In the genomic region with DNA sequence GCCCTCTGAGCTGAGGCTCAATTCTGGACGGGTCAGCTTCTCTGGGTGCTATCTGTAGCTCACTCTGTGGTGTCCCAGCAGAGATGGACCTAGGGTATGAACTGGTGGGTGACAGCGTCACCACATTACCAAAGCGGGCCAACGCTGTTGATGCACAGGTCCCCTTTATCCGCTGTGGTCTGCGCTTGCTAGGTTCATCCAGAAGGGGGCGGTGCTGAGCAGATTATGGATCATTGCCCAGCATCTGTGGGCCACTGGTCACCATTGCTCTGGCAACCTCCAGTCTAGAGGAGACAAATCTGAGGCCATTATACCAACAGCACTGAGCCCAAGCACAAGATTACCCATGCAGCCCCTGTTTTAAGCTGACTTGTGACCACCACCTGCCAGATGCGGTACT, we compare ENCODE assay signal across 10 mouse cellular contexts.
DNase-seq lines count a peak whose midpoint lies in the region; ATAC-seq and TF ChIP-seq lines count a peak whose summit lies in the region.
"Had no signal": no experiment of that assay in that cellular context is flagged by ENCODE, and none has a peak within 500 bp of the region (broad histone marks: within the 10 kb centered on the region; RNA-seq: fewer than 3 reads in every experiment).

No protein-coding gene starts in this region.

- 44% methylated on average over 8 of the region's 8 CpGs for WGBS in cerebellum, adult 2 months
- WGBS in liver, embryonic 14.5 days (ENCODE audit: insufficient replicate concordance), result 36% methylated on average over 8 of the region's 8 CpGs

- TF ChIP-seq EP300 in liver, embryonic 14.5 days (IDR thresholded peaks at IDR 0.05; ENCODE audit: low read depth), result no peak

- H3K4me3 ChIP-seq in cerebellum, adult 2 months (replicated peaks; ENCODE audit: insufficient read depth, low read depth, low read length), result no peak overlapping the region
- no peak overlapping the region for H3K4me3 ChIP-seq in liver, embryonic 14.5 days (ENCODE audit: insufficient read depth in 1 of 2, low read depth in 2 of 2, low read length in 2 of 2)
- H3K4me3 ChIP-seq: erythroblast, embryonic 14.5 days; lung, embryonic 15.5 days had no signal

- H3K36me3 ChIP-seq in liver, embryonic 14.5 days (replicated peaks; ENCODE audit: control insufficient read depth, insufficient read depth, low read depth), result no peaks in the 10 kb centered on the region
- H3K36me3 ChIP-seq: lung, embryonic 15.5 days had no signal

- ATAC-seq in liver, embryonic 14.5 days (ENCODE audit: insufficient read depth), result no peak

- H3K27me3 ChIP-seq in cerebellum, adult 2 months (ENCODE audit: control insufficient read depth, insufficient read depth, low read length), result no peaks in the 10 kb centered on the region
- H3K27me3 ChIP-seq in liver, embryonic 14.5 days (ENCODE audit: control insufficient read depth, insufficient read depth, low read length), result no peaks in the 10 kb centered on the region
- H3K27me3 ChIP-seq: lung, embryonic 15.5 days had no signal

- peak; percentile 67 for TF ChIP-seq CTCF in cerebellum, adult 2 months (IDR thresholded peaks at IDR 0.05; ENCODE audit: borderline replicate concordance, insufficient read depth, low read depth, low read length)
- TF ChIP-seq CTCF in liver, embryonic 14.5 days (IDR thresholded peaks at IDR 0.05; ENCODE audit: low read depth), result peak; percentile 78

- H3K9me3 ChIP-seq in liver, embryonic 14.5 days (ENCODE audit: control insufficient read depth, low read length), result no peaks in the 10 kb centered on the region
- H3K9me3 ChIP-seq: lung, embryonic 15.5 days had no signal

- peaks cover 62% of the 10 kb centered on the region for H3K4me1 ChIP-seq in cerebellum, adult 2 months (ENCODE audit: control insufficient read depth, insufficient read depth, low read length)
- H3K4me1 ChIP-seq in liver, embryonic 14.5 days (replicated peaks; ENCODE audit: control insufficient read depth in 2 of 2, insufficient read depth in 2 of 2, low read length in 1 of 2), result no peaks in the 10 kb centered on the region
- H3K4me1 ChIP-seq: lung, embryonic 15.5 days had no signal

- peak in 1 of 2 experiments; percentile 55 for DNase-seq in cerebellum, adult 2 months
- no peak for DNase-seq in cerebellum, adult 11 months
- DNase-seq in kidney, postnatal 10 days, result peak; percentile 19
- no peak for DNase-seq in kidney, postnatal 14 days
- peak; percentile 35 for DNase-seq in R1 (ENCODE audit: low read depth, low spot score)
- DNase-seq in liver, embryonic 14.5 days (ENCODE audit: low read depth in 3 of 3, low spot score in 3 of 3), result no peak
- no peak for DNase-seq in right cerebral cortex, adult 18-20 months
- no peak for DNase-seq in T-cell, adult 2 months (ENCODE audit: low spot score)

- no peak overlapping the region for H3K9ac ChIP-seq in liver, embryonic 14.5 days (replicated peaks)
- H3K9ac ChIP-seq: lung, embryonic 15.5 days had no signal

- H3K27ac ChIP-seq in cerebellum, adult 2 months (ENCODE audit: insufficient read depth, low read length), result no peak overlapping the region
- H3K27ac ChIP-seq in liver, embryonic 14.5 days, result no peak overlapping the region
- H3K27ac ChIP-seq: lung, embryonic 15.5 days had no signal

- TF ChIP-seq POLR2A in cerebellum, adult 2 months (IDR thresholded peaks at IDR 0.05; ENCODE audit: borderline replicate concordance, insufficient read depth, low read length), result no peak

- no peak overlapping the region for H3K4me2 ChIP-seq in liver, embryonic 14.5 days (ENCODE audit: low read depth)
- H3K4me2 ChIP-seq: lung, embryonic 15.5 days had no signal

Comparison
In these comparisons a context has a peak if more than half of its experiments do, and no peak if none do; other contexts are left out.
1. DNase-seq: peak in kidney, postnatal 10 days (single experiment) and R1 (single experiment); none in cerebellum, adult 11 months (single experiment), kidney, postnatal 14 days (single experiment), liver, embryonic 14.5 days (0 of 3), right cerebral cortex, adult 18-20 months (single experiment) and T-cell, adult 2 months (single experiment).